Mouse (Mus musculus) olfactory bulb, adult 2 months (tissue): ENCODE measurements at regions not wholly inside any gene's neighbourhood (a gene's known extent, or its start where the extent isn't known, plus 50 kb on each side); places are given as distances from the start of the nearest gene placed in this dataset.

Experiments
- CTCF ChIP-seq: fragments of 200-500 bp; IDR thresholded peaks from 2 replicates; pipeline ENCODE4 v1.5.1; 2012; ENCODE audit warnings: low read depth, mild to moderate bottlenecking, low read length, moderate library complexity; ENCODE audit not compliant: insufficient read depth
- POLR2A ChIP-seq: fragments of 200-500 bp; IDR thresholded peaks from 2 replicates; pipeline ENCODE4 v1.6.1; 2012; ENCODE audit warnings: mild to moderate bottlenecking, low read depth, low read length, moderate library complexity; ENCODE audit not compliant: insufficient read depth

DNA sequence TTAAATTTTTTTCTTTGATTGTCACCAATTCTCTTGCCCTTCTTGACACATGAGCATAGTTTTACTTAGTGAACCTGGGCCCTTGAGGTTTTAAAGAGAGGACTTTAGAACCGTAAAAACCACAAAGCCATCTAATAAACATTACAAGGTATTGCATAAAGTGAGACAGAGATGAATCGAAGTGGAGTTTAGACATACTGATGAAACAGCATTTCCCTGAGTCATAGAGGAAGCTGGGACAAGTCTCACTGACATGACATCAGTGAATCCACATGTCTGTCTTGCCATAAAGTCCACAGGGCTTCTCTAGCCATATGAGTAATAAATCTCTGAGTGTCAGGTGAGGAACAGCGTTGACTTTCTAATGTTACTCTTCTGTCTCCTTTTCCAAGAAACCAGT is 128.4 kb downstream of the Btc start:
- TF ChIP-seq POLR2A (no peak), CTCF (no peak)
